Mouse (Mus musculus): Measurements from ENCODE around the gene Rps6kc1. TPM values are rescaled to one million over a fixed set of nuclear protein-coding genes. Genes with fewer than 3 reads are reported as not detected.

Gene Rps6kc1
- 12.1 and 13.6 TPM in 2 replicates for polyA plus RNA-seq (2021; fragmentation: Nextera tagmentation)
- long read RNA-seq, experiment 1, transcript Rps6kc1-201 (15 exons, 3,995 nt): major isoform, 12 of 38 reads
- long read RNA-seq, experiment 1, partial matches to known transcripts: 16 of 38 reads
- long read RNA-seq, experiment 1, other reads (novel, unspliced or antisense): 10 of 38 reads
- long read RNA-seq, experiment 2, transcript Rps6kc1-201 (15 exons, 3,995 nt): major isoform, 91 of 171 reads
- long read RNA-seq, experiment 2, partial matches to known transcripts: 22 of 171 reads
- long read RNA-seq, experiment 2, other reads (novel, unspliced or antisense): 58 of 171 reads

GRCm38 (mm10) chr1:190911415-190912123, at the start of gene Rps6kc1:
Gene Rps6kc1, minus strand, starts transcription at chr1:190911770.

DNA sequence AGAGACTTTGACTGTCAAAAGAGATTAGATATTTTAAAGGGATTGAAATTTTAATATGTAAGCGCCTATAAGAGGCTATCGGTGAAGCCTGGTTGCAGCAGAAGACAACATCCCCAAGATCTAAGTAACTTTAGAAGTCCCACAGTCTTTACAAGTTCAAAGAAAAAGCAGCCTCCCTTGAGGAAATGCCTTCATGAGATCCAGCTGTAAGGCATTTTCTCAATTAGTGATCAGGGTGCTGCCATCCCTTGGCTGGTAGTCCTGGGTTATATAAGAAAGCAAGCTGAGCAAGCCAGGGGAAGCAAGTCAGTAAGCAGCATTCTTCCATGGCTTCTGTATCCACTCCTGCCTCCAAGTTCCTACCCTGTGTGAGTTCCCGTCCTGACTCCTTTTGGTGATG, 13.2 kb upstream of the Rps6kc1 start, which contains the start of gene Angel2:
Gene Angel2, plus strand, starts transcription at position 301 of the 400 bp plus-strand sequence.

Other genes starting within 250 kb of the Rps6kc1 start
- 26.2 and 28.6 TPM in 2 replicates for gene Angel2, start 13.3 kb upstream of the Rps6kc1 start, polyA plus RNA-seq (2021; fragmentation: Nextera tagmentation)
- gene Vash2, start 67.5 kb upstream of the Rps6kc1 start, polyA plus RNA-seq (2021; fragmentation: Nextera tagmentation): 0.41 and 0.51 TPM in 2 replicates
- gene Flvcr1, start 114.4 kb upstream of the Rps6kc1 start, polyA plus RNA-seq (2021; fragmentation: Nextera tagmentation): 1.6 and 2.0 TPM in 2 replicates
- gene Spata45, start 124.9 kb upstream of the Rps6kc1 start, polyA plus RNA-seq (2021; fragmentation: Nextera tagmentation): 0.84 TPM in 1 of 2 replicates, not detected in the other
- 6.5 and 7.0 TPM in 2 replicates for gene Tatdn3, start 151.2 kb upstream of the Rps6kc1 start, polyA plus RNA-seq (2021; fragmentation: Nextera tagmentation)
- gene Nsl1, start 151.2 kb upstream of the Rps6kc1 start, polyA plus RNA-seq (2021; fragmentation: Nextera tagmentation): 0.15 and 0.31 TPM in 2 replicates
- gene Batf3, start 186.1 kb upstream of the Rps6kc1 start, polyA plus RNA-seq (2021; fragmentation: Nextera tagmentation): 3.1 and 4.5 TPM in 2 replicates